Mouse (Mus musculus): ENCODE data around the gene Magel2. TPM values are rescaled to one million over a fixed set of nuclear protein-coding genes. Genes with fewer than 3 reads are reported as not detected.

Magel2 gene
- polyA plus RNA-seq, 1 experiment from 2014 or later = 4.2 TPM

- H3K27me3 ChIP-seq (ENCODE audit: insufficient read depth, poor library complexity, severe bottlenecking) = no peaks in the 10 kb centered on the region
- 63% methylated on average over 1 of the region's 1 CpGs for WGBS
- no peak overlapping the region for H3K4me3 ChIP-seq
- no peaks in the 10 kb centered on the region for H3K36me3 ChIP-seq
- no peaks in the 10 kb centered on the region for H3K9me3 ChIP-seq
- DNase-seq (ENCODE audit: low spot score) = no peak
- no peak overlapping the region for H3K27ac ChIP-seq
- no peaks in the 10 kb centered on the region for H3K4me1 ChIP-seq
Observed at GRCm38 (mm10) chr7:62392202-62392601, 15.4 kb downstream of the Magel2 start.

GRCm38 (mm10) chr7:62406573-62407050 is 29.8 kb downstream of the Magel2 start:
- H3K4me1 ChIP-seq = no peaks in the 10 kb centered on the region
- 47% methylated on average over 19 of the region's 19 CpGs for WGBS
- H3K36me3 ChIP-seq = no peaks in the 10 kb centered on the region
- DNase-seq (ENCODE audit: low spot score) = no peak
- H3K27me3 ChIP-seq (ENCODE audit: insufficient read depth, poor library complexity, severe bottlenecking) = no peaks in the 10 kb centered on the region
- no peak overlapping the region for H3K27ac ChIP-seq
- no peaks in the 10 kb centered on the region for H3K9me3 ChIP-seq
- peak overlapping the region; percentile 36 for H3K4me3 ChIP-seq

- H3K27ac ChIP-seq = no peak overlapping the region
- no peaks in the 10 kb centered on the region for H3K4me1 ChIP-seq
- H3K4me3 ChIP-seq = no peak overlapping the region
- 49% methylated on average over 3 of the region's 3 CpGs for WGBS
- no peaks in the 10 kb centered on the region for H3K27me3 ChIP-seq (ENCODE audit: insufficient read depth, poor library complexity, severe bottlenecking)
- H3K9me3 ChIP-seq = no peaks in the 10 kb centered on the region
- no peaks in the 10 kb centered on the region for H3K36me3 ChIP-seq
- DNase-seq (ENCODE audit: low spot score) = no peak
Observed at GRCm38 (mm10) chr7:62407803-62408202, 31.0 kb downstream of the Magel2 start.

- Histone ChIP-seq H3K4me3 (no peak overlapping the region), H3K27me3 (ENCODE audit: insufficient read depth, poor library complexity, severe bottlenecking) (no peaks in the 10 kb centered on the region), H3K27ac (no peak overlapping the region), H3K9me3 (peaks cover 18% of the 10 kb centered on the region), H3K36me3 (no peaks in the 10 kb centered on the region), H3K4me1 (peaks cover 7% of the 10 kb centered on the region)
- 65% methylated on average over 1 of the region's 1 CpGs for WGBS
- no peak for DNase-seq (ENCODE audit: low spot score)
Observed at GRCm38 (mm10) chr7:62415222-62415621, 38.4 kb downstream of the Magel2 start.

- Histone ChIP-seq H3K36me3 (no peaks in the 10 kb centered on the region), H3K4me3 (no peak overlapping the region), H3K27ac (no peak overlapping the region), H3K4me1 (peaks cover 7% of the 10 kb centered on the region), H3K9me3 (peaks cover 23% of the 10 kb centered on the region), H3K27me3 (ENCODE audit: insufficient read depth, poor library complexity, severe bottlenecking) (no peaks in the 10 kb centered on the region)
- DNase-seq (ENCODE audit: low spot score) = no peak
Observed at GRCm38 (mm10) chr7:62416173-62416572, 39.4 kb downstream of the Magel2 start.

- Histone ChIP-seq H3K36me3 (no peaks in the 10 kb centered on the region), H3K27me3 (ENCODE audit: insufficient read depth, poor library complexity, severe bottlenecking) (0 out of 2 replicates have a peak, but pooled peaks cover 4% of the 10 kb centered on the region), H3K4me3 (peak overlapping the region; percentile 76; the same call in 1 of the 2 replicates), H3K27ac (no peak overlapping the region), H3K9me3 (peaks cover 27% of the 10 kb centered on the region), H3K4me1 (peaks cover 7% of the 10 kb centered on the region)
- no peak for DNase-seq (ENCODE audit: low spot score)
- 87% methylated on average over 9 of the region's 9 CpGs for WGBS
Observed at GRCm38 (mm10) chr7:62418346-62418745, 41.5 kb downstream of the Magel2 start.

GRCm38 (mm10) chr7:62419105-62419492 is 42.3 kb downstream of the Magel2 start:
- peak overlapping the region; percentile 76 for H3K4me3 ChIP-seq
- H3K27ac ChIP-seq = no peak overlapping the region
- 66% methylated on average over 17 of the region's 17 CpGs for WGBS
- H3K27me3 ChIP-seq (ENCODE audit: insufficient read depth, poor library complexity, severe bottlenecking) = 0 out of 2 replicates have a peak, but pooled peaks cover 4% of the 10 kb centered on the region
- H3K36me3 ChIP-seq = no peaks in the 10 kb centered on the region
- no peak for DNase-seq (ENCODE audit: low spot score)
- H3K9me3 ChIP-seq = peaks cover 27% of the 10 kb centered on the region
- peaks cover 7% of the 10 kb centered on the region for H3K4me1 ChIP-seq

GRCm38 (mm10) chr7:62419493-62420360 is 42.9 kb downstream of the Magel2 start, which contains the start of gene Mkrn3:
TSS of gene Mkrn3 (minus strand) at chr7:62420139.
- H3K36me3 ChIP-seq = no peaks in the 10 kb centered on the region
- H3K9me3 ChIP-seq = peaks cover 27% of the 10 kb centered on the region
- WGBS = 13% methylated on average over 49 of the region's 49 CpGs
- peak within 1 kb of the TSS; percentile 85 for H3K27ac ChIP-seq
- 0 out of 2 replicates have a peak, but pooled peaks cover 4% of the 10 kb centered on the region for H3K27me3 ChIP-seq (ENCODE audit: insufficient read depth, poor library complexity, severe bottlenecking)
- DNase-seq (ENCODE audit: low spot score) = peak; percentile 81
- H3K4me3 ChIP-seq = peak within 1 kb of the TSS; percentile 76
- peaks cover 7% of the 10 kb centered on the region for H3K4me1 ChIP-seq

- DNase-seq (ENCODE audit: low spot score) = no peak
- Histone ChIP-seq H3K4me1 (peaks cover 7% of the 10 kb centered on the region), H3K4me3 (peak overlapping the region; percentile 76), H3K9me3 (peaks cover 27% of the 10 kb centered on the region), H3K27ac (no peak overlapping the region), H3K36me3 (no peaks in the 10 kb centered on the region), H3K27me3 (ENCODE audit: insufficient read depth, poor library complexity, severe bottlenecking) (0 out of 2 replicates have a peak, but pooled peaks cover 4% of the 10 kb centered on the region)
- WGBS = 72% methylated on average over 6 of the region's 6 CpGs
Observed at GRCm38 (mm10) chr7:62420566-62420965, 43.8 kb downstream of the Magel2 start.

- Histone ChIP-seq H3K4me1 (peaks cover 7% of the 10 kb centered on the region), H3K27ac (no peak overlapping the region), H3K4me3 (no peak overlapping the region), H3K9me3 (peaks cover 27% of the 10 kb centered on the region), H3K36me3 (no peaks in the 10 kb centered on the region), H3K27me3 (ENCODE audit: insufficient read depth, poor library complexity, severe bottlenecking) (0 out of 2 replicates have a peak, but pooled peaks cover 4% of the 10 kb centered on the region)
- WGBS = 47% methylated on average over 4 of the region's 4 CpGs
- DNase-seq (ENCODE audit: low spot score) = no peak
Observed at GRCm38 (mm10) chr7:62423210-62423609, 46.4 kb downstream of the Magel2 start.

- H3K4me3 ChIP-seq = no peak overlapping the region
- 21% methylated on average over 8 of the region's 8 CpGs for WGBS
- no peak overlapping the region for H3K27ac ChIP-seq
- DNase-seq (ENCODE audit: low spot score) = no peak
- peaks cover under 1% of the 10 kb centered on the region; the same call in 1 of the 2 replicates for H3K9me3 ChIP-seq
- no peaks in the 10 kb centered on the region for H3K4me1 ChIP-seq
- H3K36me3 ChIP-seq = no peaks in the 10 kb centered on the region
- H3K27me3 ChIP-seq (ENCODE audit: insufficient read depth, poor library complexity, severe bottlenecking) = 0 out of 2 replicates have a peak, but pooled peaks cover under 1% of the 10 kb centered on the region
Observed at GRCm38 (mm10) chr7:62428337-62428736, 51.5 kb downstream of the Magel2 start.

Measured in heart, embryonic 10.5 days (tissue).